Mouse (Mus musculus): ENCODE results near the gene Sectm1a. TPM values are rescaled to one million over a fixed set of nuclear protein-coding genes. Genes with fewer than 3 reads are reported as not detected.
"Not testable (repeated sequence)": the region's sequence is repeated elsewhere in the genome, so short reads cannot be mapped to it uniquely, and the experiment has no call there.

The Sectm1a gene
- total RNA-seq, 2 experiments from 2014 or later = not detected

- DNase-seq (ENCODE audit: low spot score in 2 of 2) = no peak
These were observed 31.2 kb downstream of the Sectm1a start for GRCm38 (mm10) chr11:121049840-121050239.

GRCm38 (mm10) chr11:121047826-121048399 is 33.1 kb downstream of the Sectm1a start:
- DNase-seq (ENCODE audit: low spot score in 2 of 2) = no peak

- DNase-seq (ENCODE audit: low spot score in 2 of 2) = no peak
These were observed 35.7 kb downstream of the Sectm1a start for GRCm38 (mm10) chr11:121045286-121045685.

GRCm38 (mm10) chr11:121043025-121043424 is 38.0 kb downstream of the Sectm1a start:
- DNase-seq (ENCODE audit: low spot score in 2 of 2) = not testable (repeated sequence)

GRCm38 (mm10) chr11:121042480-121042879 is 38.5 kb downstream of the Sectm1a start:
- no peak for DNase-seq (ENCODE audit: low spot score in 2 of 2)

GRCm38 (mm10) chr11:121041636-121042035 is 39.4 kb downstream of the Sectm1a start:
- no peak for DNase-seq (ENCODE audit: low spot score in 2 of 2)

- DNase-seq (ENCODE audit: low spot score in 2 of 2) = peak; percentile 85 to 87
These were observed 39.8 kb downstream of the Sectm1a start for GRCm38 (mm10) chr11:121041212-121041611.

GRCm38 (mm10) chr11:121039302-121039701 is 41.7 kb downstream of the Sectm1a start, which contains the start of gene Cd7:
Cd7 (minus strand) TSS chr11:121039418.
- DNase-seq (ENCODE audit: low spot score in 2 of 2) = no peak

- no peak for DNase-seq (ENCODE audit: low spot score in 2 of 2)
These were observed 42.4 kb downstream of the Sectm1a start for GRCm38 (mm10) chr11:121038366-121039240.

GRCm38 (mm10) chr11:121033118-121033517 is 47.9 kb downstream of the Sectm1a start:
- DNase-seq (ENCODE audit: low spot score in 2 of 2) = no peak

- no peak for DNase-seq (ENCODE audit: low spot score in 2 of 2)
These were observed 53.8 kb downstream of the Sectm1a start for GRCm38 (mm10) chr11:121027259-121027658.

GRCm38 (mm10) chr11:121024163-121024562 is 56.9 kb downstream of the Sectm1a start:
- no peak for DNase-seq (ENCODE audit: low spot score in 2 of 2)

GRCm38 (mm10) chr11:121019501-121019900 is 61.5 kb downstream of the Sectm1a start:
- DNase-seq (ENCODE audit: low spot score in 2 of 2) = no peak

- peak; percentile 66 to 77 for DNase-seq (ENCODE audit: low spot score in 2 of 2)
These were observed 63.3 kb downstream of the Sectm1a start for GRCm38 (mm10) chr11:121017703-121018102.

Other genes with a start within 250 kb of the Sectm1a start
- gene Ccdc57, start 148.3 kb downstream of the Sectm1a start, total RNA-seq (2021) = 1 to 10 TPM; 7.3 to 7.4 TPM
- 1 to 10 TPM; 2.9 to 4.1 TPM for gene Slc16a3, start 132.7 kb downstream of the Sectm1a start, total RNA-seq (2021)
- gene Csnk1d, start 89.9 kb downstream of the Sectm1a start, total RNA-seq (2021) = 100 to 1,000 TPM; 115 TPM
- gene Cd7, start 41.8 kb downstream of the Sectm1a start, total RNA-seq (2021) = not detected
- gene Sectm1b, start 17.7 kb downstream of the Sectm1a start, total RNA-seq (2021) = not detected
- gene Tex19.2, start 37.5 kb upstream of the Sectm1a start, total RNA-seq (2021) = not detected
- not detected for gene Tex19.1, start 64.9 kb upstream of the Sectm1a start, total RNA-seq (2021)
- under 1 TPM; 0.41 to 0.45 TPM for gene Uts2r, start 79.1 kb upstream of the Sectm1a start, total RNA-seq (2021)
- 10 to 100 TPM; 38.7 to 41.1 TPM for gene Hexdc, start 123.2 kb upstream of the Sectm1a start, total RNA-seq (2021)
- 1 to 10 TPM; 7.4 to 9.5 TPM for gene Ogfod3, start 123.5 kb upstream of the Sectm1a start, total RNA-seq (2021)
- gene Cybc1, start 148.1 kb upstream of the Sectm1a start, total RNA-seq (2021) = 10 to 100 TPM; 30.6 to 31.7 TPM
- 10 to 100 TPM; 58.2 to 71.4 TPM for gene Narf, start 156.0 kb upstream of the Sectm1a start, total RNA-seq (2021)
- 100 to 1,000 TPM in 1 of 2 experiments, 10 to 100 TPM in 1; 93.6 to 102 TPM for gene Foxk2, start 178.8 kb upstream of the Sectm1a start, total RNA-seq (2021)

Data from layer of hippocampus, postnatal 10 days (tissue).